Mouse (Mus musculus): ENCODE measurements around the gene Zfp784. TPM values are rescaled to one million over a fixed set of nuclear protein-coding genes. Genes with fewer than 3 reads are reported as not detected.

Zfp784 gene
- polyA plus RNA-seq, 1 experiment from 2014 or later = 1.8 TPM

- H3K36me3 ChIP-seq (ENCODE audit: inconsistent target) = no peaks in the 10 kb centered on the region
- 83% methylated on average over 2 of the region's 2 CpGs for WGBS (ENCODE audit: missing documents)
- H3K27ac ChIP-seq = no peak overlapping the region
- no peak overlapping the region for H3K4me3 ChIP-seq (ENCODE audit: inconsistent target)
- no peaks in the 10 kb centered on the region for H3K79me2 ChIP-seq (ENCODE audit: inconsistent target)
Observed at GRCm38 (mm10) chr7:4999876-5000275, 38.4 kb downstream of the Zfp784 start.

- no peaks in the 10 kb centered on the region for H3K36me3 ChIP-seq (ENCODE audit: inconsistent target)
Observed at GRCm38 (mm10) chr7:4996934-4997333, 41.3 kb downstream of the Zfp784 start.

GRCm38 (mm10) chr7:4996003-4996895 is 42.0 kb downstream of the Zfp784 start, which contains the start of gene Zfp579:
Zfp579 (minus strand) TSS chr7:4996158.
- H3K27ac ChIP-seq = no peak within 1 kb of the TSS
- peak within 1 kb of the TSS; percentile 57 for H3K4me3 ChIP-seq (ENCODE audit: inconsistent target)
- H3K79me2 ChIP-seq (ENCODE audit: inconsistent target) = no peaks in the 10 kb centered on the region
- 25% methylated on average over 8 of the region's 26 CpGs for WGBS (ENCODE audit: missing documents)
- H3K36me3 ChIP-seq (ENCODE audit: inconsistent target) = no peaks in the 10 kb centered on the region

More at GRCm38 (mm10) chr7:4996934-4997333, 41.3 kb downstream of the Zfp784 start:
- Histone ChIP-seq H3K27ac (no peak overlapping the region), H3K4me3 (ENCODE audit: inconsistent target) (no peak overlapping the region), H3K79me2 (ENCODE audit: inconsistent target) (no peaks in the 10 kb centered on the region)
- 84% methylated on average over 6 of the region's 8 CpGs for WGBS (ENCODE audit: missing documents)

- Histone ChIP-seq H3K79me2 (ENCODE audit: inconsistent target) (no peaks in the 10 kb centered on the region), H3K27ac (no peak overlapping the region), H3K36me3 (ENCODE audit: inconsistent target) (no peaks in the 10 kb centered on the region), H3K4me3 (ENCODE audit: inconsistent target) (peak overlapping the region; percentile 57)
- 11% methylated on average over 16 of the region's 19 CpGs for WGBS (ENCODE audit: missing documents)
Observed at GRCm38 (mm10) chr7:4995268-4996002, 42.8 kb downstream of the Zfp784 start.

- WGBS (ENCODE audit: missing documents) = 93% methylated on average over 56 of the region's 59 CpGs
- no peaks in the 10 kb centered on the region for H3K36me3 ChIP-seq (ENCODE audit: inconsistent target)
- H3K27ac ChIP-seq = no peak overlapping the region
- H3K79me2 ChIP-seq (ENCODE audit: inconsistent target) = no peaks in the 10 kb centered on the region
- H3K4me3 ChIP-seq (ENCODE audit: inconsistent target) = no peak overlapping the region
Observed at GRCm38 (mm10) chr7:4993999-4994788, 44.1 kb downstream of the Zfp784 start.

- Histone ChIP-seq H3K4me3 (ENCODE audit: inconsistent target) (no peak overlapping the region), H3K27ac (no peak overlapping the region), H3K36me3 (ENCODE audit: inconsistent target) (no peaks in the 10 kb centered on the region), H3K79me2 (ENCODE audit: inconsistent target) (no peaks in the 10 kb centered on the region)
- WGBS (ENCODE audit: missing documents) = 94% methylated on average over 42 of the region's 55 CpGs
Observed at GRCm38 (mm10) chr7:4993347-4993998, 44.8 kb downstream of the Zfp784 start.

GRCm38 (mm10) chr7:4988250-4988649 is 50.0 kb downstream of the Zfp784 start:
- Histone ChIP-seq H3K79me2 (ENCODE audit: inconsistent target) (no peaks in the 10 kb centered on the region), H3K36me3 (ENCODE audit: inconsistent target) (no peaks in the 10 kb centered on the region), H3K27ac (no peak overlapping the region), H3K4me3 (ENCODE audit: inconsistent target) (no peak overlapping the region)
- WGBS (ENCODE audit: missing documents) = 73% methylated on average over 2 of the region's 2 CpGs

Other genes with a start within 250 kb of the Zfp784 start
- gene Tmem238, start 248.8 kb downstream of the Zfp784 start, polyA plus RNA-seq (2018) = 0.67 to 1.6 TPM (median 0.70 TPM) in 3 replicates
- gene Rpl28, start 245.6 kb downstream of the Zfp784 start, polyA plus RNA-seq (2018) = 395 to 534 TPM (median 483 TPM) in 3 replicates
- 69.0 to 174 TPM (median 124 TPM) in 3 replicates for gene Ube2s, start 225.9 kb downstream of the Zfp784 start, polyA plus RNA-seq (2018)
- gene Shisa7, start 193.8 kb downstream of the Zfp784 start, polyA plus RNA-seq (2018) = not detected in 3 replicates
- 6.2 to 11.2 TPM (median 10.2 TPM) in 3 replicates for gene Isoc2b, start 168.2 kb downstream of the Zfp784 start, polyA plus RNA-seq (2018)
- gene Isoc2a, start 161.3 kb downstream of the Zfp784 start, polyA plus RNA-seq (2018) = 9.6 to 13.3 TPM (median 13.0 TPM) in 3 replicates
- gene Gm36210, start 131.9 kb downstream of the Zfp784 start, polyA plus RNA-seq (2018) = not detected in 3 replicates
- gene Zfp628, start 123.2 kb downstream of the Zfp784 start, polyA plus RNA-seq (2018) = 3.1 to 5.6 TPM (median 4.4 TPM) in 3 replicates
- 0.15 to 1.1 TPM (median 0.17 TPM) in 3 replicates for gene Nat14, start 116.4 kb downstream of the Zfp784 start, polyA plus RNA-seq (2018)
- 0.13 to 0.33 TPM (median 0.28 TPM) in 3 replicates for gene Ssc5d, start 112.7 kb downstream of the Zfp784 start, polyA plus RNA-seq (2018)
- gene Sbk2, start 74.0 kb downstream of the Zfp784 start, polyA plus RNA-seq (2018) = 0.36 to 1.8 TPM (median 1.1 TPM) in 3 replicates
- not detected in 3 replicates for gene Sbk3, start 67.3 kb downstream of the Zfp784 start, polyA plus RNA-seq (2018)
- 4.3 to 9.9 TPM (median 7.3 TPM) in 3 replicates for gene Zfp579, start 42.3 kb downstream of the Zfp784 start, polyA plus RNA-seq (2018)
- 13.7 to 24.6 TPM (median 14.3 TPM) in 3 replicates for gene Zfp524, start 24.0 kb downstream of the Zfp784 start, polyA plus RNA-seq (2018)
- gene Fiz1, start 23.7 kb downstream of the Zfp784 start, polyA plus RNA-seq (2018) = 16.5 to 21.5 TPM (median 18.2 TPM) in 3 replicates
- gene Gm44973, start 22.9 kb downstream of the Zfp784 start, polyA plus RNA-seq (2018) = not detected in 3 replicates
- gene Zfp865, start 18.1 kb downstream of the Zfp784 start, polyA plus RNA-seq (2018) = 11.9 to 13.8 TPM (median 12.4 TPM) in 3 replicates
- 0.28 to 1.1 TPM (median 0.37 TPM) in 3 replicates for gene Ccdc106, start 17.9 kb downstream of the Zfp784 start, polyA plus RNA-seq (2018)
- 0.25 to 0.76 TPM in 2 of 3 replicates, not detected in the other for gene 4632433K11Rik, start 4.3 kb downstream of the Zfp784 start, polyA plus RNA-seq (2018)
- gene Zfp580, start 13.1 kb upstream of the Zfp784 start, polyA plus RNA-seq (2018) = 2.0 TPM in 3 replicates
- gene U2af2, start 23.7 kb upstream of the Zfp784 start, polyA plus RNA-seq (2018) = 93.4 to 180 TPM (median 101 TPM) in 3 replicates
- 84.6 to 130 TPM (median 119 TPM) in 3 replicates for gene Epn1, start 41.8 kb upstream of the Zfp784 start, polyA plus RNA-seq (2018)
- gene Rfpl4, start 78.5 kb upstream of the Zfp784 start, polyA plus RNA-seq (2018) = not detected in 3 replicates
- 0.32 to 1.4 TPM (median 0.40 TPM) in 3 replicates for gene Rasl2-9, start 87.5 kb upstream of the Zfp784 start, polyA plus RNA-seq (2018)
- not detected in 3 replicates for gene Vmn1r55, start 111.2 kb upstream of the Zfp784 start, polyA plus RNA-seq (2018)
- not detected in 3 replicates for gene Vmn1r56, start 158.3 kb upstream of the Zfp784 start, polyA plus RNA-seq (2018)
- gene Vmn1r57, start 180.0 kb upstream of the Zfp784 start, polyA plus RNA-seq (2018) = not detected in 3 replicates

All from macrophage (primary cell).